Mouse (Mus musculus): Measurements from ENCODE around the gene Aebp2.

DNA sequence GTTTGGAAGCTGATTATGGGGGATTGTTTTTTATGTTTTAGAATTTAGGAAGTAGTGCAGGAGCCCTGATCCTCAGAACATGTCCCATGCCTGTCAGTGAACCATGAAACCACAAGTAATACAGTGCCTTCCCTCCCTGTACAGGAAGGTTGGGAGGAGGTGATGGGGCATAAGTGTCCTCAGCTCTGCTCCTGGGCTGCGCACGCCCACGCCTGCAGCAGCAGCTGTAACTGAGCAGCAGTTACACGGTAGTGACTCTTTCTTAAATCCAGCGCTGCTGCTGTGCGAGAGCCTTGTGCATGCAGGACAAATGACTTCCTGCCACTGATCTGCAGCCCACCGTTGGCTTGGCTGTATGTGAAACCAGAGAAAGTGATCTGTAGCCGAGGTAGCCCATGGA, 46.3 kb upstream of the Aebp2 start:
- no peak for TF ChIP-seq EP300 (IDR thresholded peaks at IDR 0.05; ENCODE audit: low read depth)
- no peak for TF ChIP-seq CTCF (IDR thresholded peaks at IDR 0.05; ENCODE audit: low read depth)
